Mouse (Mus musculus) MEL (cell line): ENCODE results near the gene Fam53b.

ENCODE experiments used
- CTCF ChIP-seq, 3 experiments: IDR thresholded peaks in 2 of 3; conservative IDR thresholded peaks in 1 of 3; 2 replicates each; pipeline ENCODE4 v1.5.1; 2011 to 2012; ENCODE audit warnings: low read length in 3 of 3, low read depth in 2 of 3, mild to moderate bottlenecking in 2 of 3, improper control_type of control experiment in 1 of 3, inconsistent platforms in 1 of 3, mixed read lengths in 1 of 3, moderate library complexity in 1 of 3; ENCODE audit not compliant: control insufficient read depth in 1 of 3, insufficient read depth in 1 of 3, poor library complexity in 1 of 3, severe bottlenecking in 1 of 3
- MAX ChIP-seq: IDR thresholded peaks from 2 replicates; pipeline ENCODE4 v1.6.1; 2011; ENCODE audit warnings: low read length, improper control_type of control experiment
- POLR2A ChIP-seq, 2 experiments: IDR thresholded peaks; 2 replicates each; pipeline ENCODE4 v1.6.1; 2011 to 2012; ENCODE audit warnings: low read length in 2 of 2, mild to moderate bottlenecking in 2 of 2, control low read depth in 1 of 2, improper control_type of control experiment in 1 of 2, low read depth in 1 of 2, moderate library complexity in 1 of 2; ENCODE audit not compliant: control insufficient read depth in 1 of 2, insufficient read depth in 1 of 2, poor library complexity in 1 of 2

DNA sequence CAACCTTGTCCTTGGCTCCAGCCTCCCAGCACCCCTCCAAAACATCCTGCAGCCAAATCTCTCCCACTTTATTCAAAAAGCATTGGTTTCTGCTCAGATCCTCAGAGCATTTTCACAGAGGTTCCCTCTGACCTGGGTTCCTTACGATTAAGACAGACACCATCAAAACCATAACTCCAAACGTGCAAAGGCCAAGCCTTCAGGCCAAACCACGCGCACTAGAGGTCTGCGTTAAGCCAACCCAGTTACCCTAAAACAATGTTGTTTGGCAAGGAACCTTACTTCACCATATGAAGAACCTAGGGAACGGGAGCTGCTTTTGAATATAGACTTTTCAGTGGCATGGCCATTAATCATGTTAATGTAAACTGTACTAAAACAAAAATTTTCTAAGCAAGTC is 4.0 kb downstream of the Fam53b start:
- TF ChIP-seq MAX (no peak), CTCF (IDR thresholded peaks at IDR 0.05 in 2 of 3, conservative IDR thresholded peaks at IDR 0.05 in 1 of 3; ENCODE audit: control insufficient read depth in 1 of 3, insufficient read depth in 1 of 3, low read depth in 2 of 3, low read length in 3 of 3, poor library complexity in 1 of 3, severe bottlenecking in 1 of 3) (no peak), POLR2A (IDR thresholded peaks at IDR 0.05; ENCODE audit: control insufficient read depth in 1 of 2, insufficient read depth in 1 of 2, low read depth in 1 of 2, low read length in 2 of 2, poor library complexity in 1 of 2) (no peak)
